Mouse (Mus musculus): ENCODE results near the gene Nsf. TPM values are rescaled to one million over a fixed set of nuclear protein-coding genes. Genes with fewer than 3 reads are reported as not detected.
"Not testable (repeated sequence)": the region's sequence is repeated elsewhere in the genome, so short reads cannot be mapped to it uniquely, and the experiment has no call there.

The Nsf gene
- polyA plus RNA-seq, 1 experiment from 2014 or later, result 143 TPM

DNA sequence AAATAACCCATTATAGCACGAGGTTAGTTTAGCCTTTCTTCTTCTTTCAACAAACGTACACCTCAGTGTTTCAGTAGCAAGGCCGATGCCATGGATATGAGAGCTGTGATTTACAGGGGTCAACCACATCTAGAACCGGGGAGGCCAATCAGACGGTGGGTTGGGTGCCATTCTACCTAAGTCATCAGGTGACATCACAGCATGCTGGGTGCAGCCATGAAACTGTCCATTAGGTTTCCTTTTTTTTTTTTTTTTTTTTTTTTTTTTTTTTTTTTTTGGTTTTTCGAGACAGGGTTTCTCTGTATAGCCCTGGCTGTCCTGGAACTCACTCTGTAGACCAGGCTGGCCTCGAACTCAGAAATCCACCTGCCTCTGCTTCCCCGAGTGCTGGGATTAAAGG lies 74.4 kb downstream of the Nsf start:
- not testable (repeated sequence) for H3K4me2 ChIP-seq (ENCODE audit: low read length); H3K9me3 ChIP-seq (ENCODE audit: control insufficient read depth, low read length); DNase-seq; H3K4me3 ChIP-seq (replicated peaks; ENCODE audit: low read depth, low read length); H3K9ac ChIP-seq (replicated peaks; ENCODE audit: low read length); H3K27me3 ChIP-seq (ENCODE audit: control insufficient read depth, insufficient read depth, low read length); H3K27ac ChIP-seq (replicated peaks; ENCODE audit: low read depth, low read length); H3K4me1 ChIP-seq (ENCODE audit: control insufficient read depth, insufficient read depth, low read length); ATAC-seq (ENCODE audit: low FRiP score, low TSS enrichment)
- peaks cover 33% of the 10 kb centered on the region for H3K36me3 ChIP-seq (ENCODE audit: control insufficient read depth, insufficient read depth, low read length)
- WGBS, result 96% methylated on average over 6 of the region's 8 CpGs

DNA sequence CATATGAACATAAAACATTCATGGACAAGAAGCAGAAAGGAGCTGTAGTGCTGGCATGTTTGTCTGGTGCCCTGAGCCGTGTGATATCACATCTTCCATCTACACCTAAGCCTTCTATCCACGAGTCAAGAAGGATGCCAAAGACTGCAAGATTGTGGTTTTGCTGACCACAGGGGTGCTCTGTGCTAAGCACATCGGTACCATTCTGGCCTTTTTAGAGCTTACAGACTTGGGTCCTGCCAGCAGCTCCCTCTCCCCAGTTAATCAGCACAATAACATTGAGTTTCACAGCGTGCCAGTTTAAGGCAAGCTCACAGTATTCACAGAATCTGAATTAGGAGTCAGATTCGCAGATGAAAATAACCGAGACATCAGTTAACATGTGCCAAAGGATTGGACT lies 75.4 kb downstream of the Nsf start:
- WGBS, result 85% methylated on average over 6 of the region's 6 CpGs
- H3K9ac ChIP-seq (replicated peaks; ENCODE audit: low read length), result no peak overlapping the region
- ATAC-seq (ENCODE audit: low FRiP score, low TSS enrichment), result no peak

DNA sequence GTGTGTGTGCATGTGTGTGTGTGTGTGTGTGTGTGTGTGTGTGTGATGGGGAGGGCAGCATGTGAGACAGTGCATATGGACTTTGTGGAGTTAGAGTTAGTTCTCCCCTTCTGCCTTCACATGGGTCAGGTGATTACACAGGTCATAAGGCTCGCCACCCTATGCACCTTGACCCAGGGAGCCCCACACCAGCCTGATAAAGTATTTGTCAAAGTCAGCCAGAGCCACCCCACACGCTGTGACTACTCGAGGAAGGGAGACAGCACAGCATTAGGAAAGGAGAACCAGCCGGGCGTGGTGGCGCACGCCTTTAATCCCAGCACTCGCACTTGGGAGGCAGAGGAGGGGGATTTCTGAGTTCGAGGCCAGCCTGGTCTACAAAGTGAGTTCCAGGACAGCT lies 83.5 kb downstream of the Nsf start:
- H3K36me3 ChIP-seq (ENCODE audit: control insufficient read depth, insufficient read depth, low read length), result peaks cover 36% of the 10 kb centered on the region
- no peaks in the 10 kb centered on the region for H3K9me3 ChIP-seq (ENCODE audit: control insufficient read depth, low read length)
- DNase-seq (no peak), ATAC-seq (ENCODE audit: low FRiP score, low TSS enrichment) (no peak)
- no peak overlapping the region for H3K4me3 ChIP-seq (replicated peaks; ENCODE audit: low read depth, low read length)
- no peak overlapping the region for H3K27ac ChIP-seq (replicated peaks; ENCODE audit: low read depth, low read length)
- 76% methylated on average over 9 of the region's 9 CpGs for WGBS
- no peak overlapping the region for H3K9ac ChIP-seq (replicated peaks; ENCODE audit: low read length)
- H3K4me1 ChIP-seq (ENCODE audit: control insufficient read depth, insufficient read depth, low read length), result no peaks in the 10 kb centered on the region
- no peak overlapping the region for H3K4me2 ChIP-seq (ENCODE audit: low read length)
- no peaks in the 10 kb centered on the region for H3K27me3 ChIP-seq (ENCODE audit: control insufficient read depth, insufficient read depth, low read length)

More for the DNA sequence above, 75.4 kb downstream of the Nsf start:
- Histone ChIP-seq H3K36me3 (ENCODE audit: control insufficient read depth, insufficient read depth, low read length) (peaks cover 33% of the 10 kb centered on the region), H3K4me3 (replicated peaks; ENCODE audit: low read depth, low read length) (no peak overlapping the region), H3K27ac (replicated peaks; ENCODE audit: low read depth, low read length) (no peak overlapping the region), H3K4me2 (ENCODE audit: low read length) (no peak overlapping the region), H3K27me3 (ENCODE audit: control insufficient read depth, insufficient read depth, low read length) (no peaks in the 10 kb centered on the region), H3K9me3 (ENCODE audit: control insufficient read depth, low read length) (no peaks in the 10 kb centered on the region), H3K4me1 (ENCODE audit: control insufficient read depth, insufficient read depth, low read length) (no peaks in the 10 kb centered on the region)
- DNase-seq, result no peak

DNA sequence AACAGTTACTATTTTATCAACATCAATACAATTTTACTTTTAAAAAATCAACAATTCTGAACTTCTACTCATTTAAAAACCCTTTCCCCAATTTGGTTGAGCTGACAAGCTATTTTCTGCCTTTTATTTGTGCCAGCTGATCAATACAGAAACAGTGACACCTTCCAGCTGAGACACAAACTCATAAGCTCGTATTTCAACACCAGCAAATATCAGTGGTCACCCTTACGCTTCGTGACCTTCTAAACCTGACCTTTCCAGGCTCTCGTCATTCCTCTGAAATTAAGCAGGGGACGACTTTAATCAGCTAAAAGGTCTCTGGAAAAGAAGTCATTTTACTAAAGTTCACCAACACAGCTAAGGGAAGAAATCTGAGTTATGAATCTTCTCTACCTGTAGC lies 86.2 kb downstream of the Nsf start:
- Histone ChIP-seq H3K4me2 (ENCODE audit: low read length) (no peak overlapping the region), H3K27me3 (ENCODE audit: control insufficient read depth, insufficient read depth, low read length) (no peaks in the 10 kb centered on the region), H3K4me3 (replicated peaks; ENCODE audit: low read depth, low read length) (no peak overlapping the region), H3K27ac (replicated peaks; ENCODE audit: low read depth, low read length) (no peak overlapping the region), H3K9me3 (ENCODE audit: control insufficient read depth, low read length) (no peaks in the 10 kb centered on the region), H3K4me1 (ENCODE audit: control insufficient read depth, insufficient read depth, low read length) (no peaks in the 10 kb centered on the region), H3K36me3 (ENCODE audit: control insufficient read depth, insufficient read depth, low read length) (peaks cover 34% of the 10 kb centered on the region), H3K9ac (replicated peaks; ENCODE audit: low read length) (no peak overlapping the region)
- 74% methylated on average over 5 of the region's 5 CpGs for WGBS
- ATAC-seq (ENCODE audit: low FRiP score, low TSS enrichment) (no peak), DNase-seq (no peak)

DNA sequence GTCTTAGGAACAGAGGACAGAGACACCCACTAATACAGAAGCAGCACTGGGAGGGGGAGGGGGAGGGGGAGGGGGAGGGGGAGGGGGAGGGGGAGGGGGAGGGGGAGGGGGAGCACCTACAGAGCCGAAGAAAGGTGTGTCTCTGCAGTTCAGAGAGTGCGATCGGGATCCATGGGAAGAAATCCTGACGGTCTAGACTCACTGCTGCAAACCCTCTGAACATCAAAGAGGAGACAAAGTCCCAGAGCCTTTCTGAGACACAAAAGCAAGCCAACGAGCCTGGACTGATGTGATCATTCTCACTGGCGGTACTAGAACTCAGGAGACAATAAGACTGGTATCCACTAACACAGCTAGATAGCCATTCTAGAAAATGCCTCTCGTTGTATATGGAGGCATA lies 88.5 kb downstream of the Nsf start:
- Histone ChIP-seq H3K4me3 (replicated peaks; ENCODE audit: low read depth, low read length) (no peak overlapping the region), H3K9me3 (ENCODE audit: control insufficient read depth, low read length) (no peaks in the 10 kb centered on the region), H3K4me1 (ENCODE audit: control insufficient read depth, insufficient read depth, low read length) (no peaks in the 10 kb centered on the region), H3K27me3 (ENCODE audit: control insufficient read depth, insufficient read depth, low read length) (no peaks in the 10 kb centered on the region), H3K4me2 (ENCODE audit: low read length) (no peak overlapping the region), H3K36me3 (ENCODE audit: control insufficient read depth, insufficient read depth, low read length) (peaks cover 37% of the 10 kb centered on the region), H3K27ac (replicated peaks; ENCODE audit: low read depth, low read length) (no peak overlapping the region), H3K9ac (replicated peaks; ENCODE audit: low read length) (no peak overlapping the region)
- 55% methylated on average over 7 of the region's 7 CpGs for WGBS
- no peak for DNase-seq
- no peak for ATAC-seq (ENCODE audit: low FRiP score, low TSS enrichment)

DNA sequence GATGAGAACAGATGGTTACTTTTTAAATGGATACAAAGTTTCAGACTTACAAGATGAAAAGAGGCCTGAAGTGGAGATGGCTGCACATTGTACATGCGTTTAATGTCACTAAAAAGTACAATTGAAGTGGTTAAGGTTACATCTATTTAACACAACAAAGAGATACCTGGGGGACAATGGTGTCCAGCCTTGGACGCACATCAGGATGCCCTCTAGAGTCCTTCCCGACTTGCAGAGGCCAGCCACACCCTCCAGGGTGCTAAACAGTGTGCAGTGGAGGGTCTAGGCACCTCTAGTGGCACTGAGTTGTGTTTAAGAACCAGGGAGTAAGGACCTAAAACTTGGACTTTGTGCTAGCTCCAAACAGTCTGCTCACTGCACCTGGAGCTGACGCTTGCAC lies 89.4 kb downstream of the Nsf start:
- H3K36me3 ChIP-seq (ENCODE audit: control insufficient read depth, insufficient read depth, low read length), result peaks cover 34% of the 10 kb centered on the region
- DNase-seq (no peak), ATAC-seq (ENCODE audit: low FRiP score, low TSS enrichment) (no peak)
- no peak overlapping the region for H3K27ac ChIP-seq (replicated peaks; ENCODE audit: low read depth, low read length)
- no peak overlapping the region for H3K4me2 ChIP-seq (ENCODE audit: low read length)
- no peaks in the 10 kb centered on the region for H3K9me3 ChIP-seq (ENCODE audit: control insufficient read depth, low read length)
- no peak overlapping the region for H3K9ac ChIP-seq (replicated peaks; ENCODE audit: low read length)
- 82% methylated on average over 4 of the region's 4 CpGs for WGBS
- H3K27me3 ChIP-seq (ENCODE audit: control insufficient read depth, insufficient read depth, low read length), result no peaks in the 10 kb centered on the region
- H3K4me1 ChIP-seq (ENCODE audit: control insufficient read depth, insufficient read depth, low read length), result no peaks in the 10 kb centered on the region
- no peak overlapping the region for H3K4me3 ChIP-seq (replicated peaks; ENCODE audit: low read depth, low read length)

DNA sequence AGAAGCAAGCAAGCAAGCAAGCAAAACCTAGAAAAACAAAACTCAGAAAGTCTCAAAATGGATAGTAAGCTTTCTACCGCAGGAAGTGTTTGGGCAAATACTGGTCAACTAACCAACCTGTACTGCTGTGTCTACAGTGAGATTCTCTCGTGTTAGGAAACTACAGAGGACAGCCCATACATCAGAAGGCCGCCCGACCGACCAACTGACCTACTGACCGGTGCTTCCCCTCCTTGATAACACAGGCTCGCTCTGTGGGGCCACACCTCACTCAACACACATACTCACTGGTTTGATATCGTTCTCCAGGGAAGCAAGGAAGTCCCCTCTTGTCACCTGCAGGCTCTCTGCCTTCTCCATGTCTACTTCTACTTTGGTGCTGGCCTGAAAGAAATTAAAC lies 90.9 kb downstream of the Nsf start:
- DNase-seq, result no peak
- ATAC-seq (ENCODE audit: low FRiP score, low TSS enrichment), result no peak
- Histone ChIP-seq H3K4me3 (replicated peaks; ENCODE audit: low read depth, low read length) (no peak overlapping the region), H3K9me3 (ENCODE audit: control insufficient read depth, low read length) (no peaks in the 10 kb centered on the region), H3K27ac (replicated peaks; ENCODE audit: low read depth, low read length) (no peak overlapping the region), H3K4me2 (ENCODE audit: low read length) (no peak overlapping the region), H3K9ac (replicated peaks; ENCODE audit: low read length) (no peak overlapping the region), H3K36me3 (ENCODE audit: control insufficient read depth, insufficient read depth, low read length) (peaks cover 37% of the 10 kb centered on the region), H3K4me1 (ENCODE audit: control insufficient read depth, insufficient read depth, low read length) (no peaks in the 10 kb centered on the region), H3K27me3 (ENCODE audit: control insufficient read depth, insufficient read depth, low read length) (no peaks in the 10 kb centered on the region)
- WGBS, result 94% methylated on average over 8 of the region's 8 CpGs

DNA sequence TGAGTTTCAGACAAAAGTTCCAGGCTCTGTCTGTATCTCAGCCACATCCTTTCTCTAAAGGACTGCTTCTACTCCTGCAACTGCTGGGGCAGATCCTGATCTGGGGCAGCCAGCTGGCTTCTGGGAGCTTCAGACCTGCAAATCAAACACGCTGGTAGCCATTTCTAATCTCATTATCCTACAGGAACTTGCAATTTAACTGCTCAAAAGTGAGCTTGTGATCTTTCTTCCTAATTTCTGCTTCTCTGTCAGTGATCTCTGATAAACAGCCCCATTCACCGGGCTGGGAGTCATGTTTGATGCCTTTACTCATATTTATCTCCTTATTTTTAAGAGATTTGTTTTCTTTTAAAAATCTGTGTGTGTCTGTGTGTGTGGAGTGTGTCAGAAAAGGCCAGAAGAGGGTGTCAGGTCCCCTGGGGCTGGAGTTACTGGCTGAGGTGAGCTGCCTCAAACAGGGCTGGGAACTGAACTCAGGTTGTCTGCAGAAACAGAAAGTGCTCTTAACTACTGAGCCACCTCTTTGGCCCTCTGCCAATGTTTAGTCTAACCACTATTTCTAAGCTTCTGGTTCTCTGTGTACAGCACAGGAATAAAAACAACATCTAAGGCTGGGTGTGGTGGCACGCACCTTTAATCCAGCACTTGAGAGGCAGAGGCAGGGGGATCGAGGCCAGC lies 93.8 kb downstream of the Nsf start:
- DNase-seq (peak; percentile 31), ATAC-seq (ENCODE audit: low FRiP score, low TSS enrichment) (no peak)
- Histone ChIP-seq H3K9ac (replicated peaks; ENCODE audit: low read length) (no peak overlapping the region), H3K9me3 (ENCODE audit: control insufficient read depth, low read length) (no peaks in the 10 kb centered on the region), H3K4me2 (ENCODE audit: low read length) (no peak overlapping the region), H3K27me3 (ENCODE audit: control insufficient read depth, insufficient read depth, low read length) (no peaks in the 10 kb centered on the region), H3K36me3 (ENCODE audit: control insufficient read depth, insufficient read depth, low read length) (peaks cover 39% of the 10 kb centered on the region), H3K4me1 (ENCODE audit: control insufficient read depth, insufficient read depth, low read length) (0 out of 2 replicates have a peak, but pooled peaks cover 3% of the 10 kb centered on the region), H3K27ac (replicated peaks; ENCODE audit: low read depth, low read length) (0 out of 2 replicates have a peak overlapping the region, but pooled peaks have one; percentile 22), H3K4me3 (replicated peaks; ENCODE audit: low read depth, low read length) (no peak overlapping the region)
- WGBS, result 60% methylated on average over 4 of the region's 4 CpGs

DNA sequence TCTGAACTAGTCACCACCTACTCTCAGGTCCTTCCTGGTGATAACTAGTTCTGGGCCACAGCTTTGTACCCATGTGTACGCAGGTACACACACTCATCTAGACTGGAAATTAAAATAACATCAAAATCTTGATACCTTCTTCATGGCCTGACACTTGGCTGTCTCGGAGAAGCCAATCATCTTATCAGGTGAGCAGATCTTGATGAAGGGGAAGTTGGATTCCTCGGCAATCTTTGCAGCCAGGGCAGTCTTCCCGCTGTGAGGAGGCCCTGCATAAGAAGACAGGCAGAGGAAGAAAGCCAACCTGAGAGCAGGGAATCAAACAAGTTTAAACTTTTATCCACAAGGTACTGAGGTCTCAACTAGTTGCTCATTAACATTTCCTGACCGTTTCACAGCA lies 95.1 kb downstream of the Nsf start:
- H3K4me1 ChIP-seq (ENCODE audit: control insufficient read depth, insufficient read depth, low read length), result peaks cover 8% of the 10 kb centered on the region
- no peak for DNase-seq
- peaks cover 34% of the 10 kb centered on the region for H3K36me3 ChIP-seq (ENCODE audit: control insufficient read depth, insufficient read depth, low read length)
- no peaks in the 10 kb centered on the region for H3K27me3 ChIP-seq (ENCODE audit: control insufficient read depth, insufficient read depth, low read length)
- no peak overlapping the region for H3K27ac ChIP-seq (replicated peaks; ENCODE audit: low read depth, low read length)
- no peak overlapping the region for H3K9ac ChIP-seq (replicated peaks; ENCODE audit: low read length)
- no peak for ATAC-seq (ENCODE audit: low FRiP score, low TSS enrichment)
- no peak overlapping the region for H3K4me3 ChIP-seq (replicated peaks; ENCODE audit: low read depth, low read length)
- H3K4me2 ChIP-seq (ENCODE audit: low read length), result no peak overlapping the region
- H3K9me3 ChIP-seq (ENCODE audit: control insufficient read depth, low read length), result no peaks in the 10 kb centered on the region
- 70% methylated on average over 5 of the region's 5 CpGs for WGBS
